Mouse (Mus musculus): Measurements from ENCODE around the gene Col16a1. TPM values are rescaled to one million over a fixed set of nuclear protein-coding genes. Genes with fewer than 3 reads are reported as not detected.

The Col16a1 gene
- total and polyA plus RNA-seq, 2 experiments from 2014 or later, result 13.1 to 19.9 TPM

DNA sequence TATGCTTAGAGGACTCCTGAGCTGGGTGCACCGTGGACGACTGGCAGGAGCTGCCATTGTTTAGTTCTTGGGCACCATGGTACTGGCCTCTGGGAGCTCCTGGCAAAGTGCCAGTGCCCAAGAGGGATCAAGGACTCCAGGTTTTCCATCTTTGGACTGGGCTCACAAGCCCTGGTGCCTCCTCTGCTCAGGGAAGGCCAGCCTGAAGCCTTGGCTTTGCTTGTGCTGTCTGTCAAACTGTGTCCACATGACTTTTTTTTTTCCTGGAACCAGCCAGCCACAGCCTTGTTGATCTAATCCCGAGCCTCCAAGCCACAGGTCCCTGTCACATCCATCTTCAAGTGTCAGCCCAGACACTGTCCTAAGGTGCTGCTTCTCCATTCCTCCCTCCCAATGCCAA is 94.1 kb downstream of the Col16a1 start:
- 28% methylated on average over 3 of the region's 3 CpGs for WGBS

DNA sequence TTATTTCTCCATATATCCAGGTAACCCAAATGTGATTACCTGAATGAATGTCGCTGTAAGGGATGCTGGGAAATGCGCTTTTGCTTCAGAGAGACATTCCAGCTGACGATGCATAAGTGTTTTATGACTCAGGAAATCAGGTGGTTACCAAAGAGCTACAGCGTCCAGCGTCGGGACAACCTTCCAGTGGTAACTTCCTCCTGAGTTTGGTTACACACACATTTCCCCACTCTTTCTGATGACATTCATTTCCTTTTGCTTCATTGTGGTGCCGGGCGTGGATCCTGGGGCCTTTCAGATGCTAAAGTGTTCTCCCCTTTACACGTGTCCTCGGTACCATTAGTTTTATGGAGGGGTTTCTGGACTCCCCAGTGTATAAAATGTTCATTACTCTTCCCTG is 100.8 kb downstream of the Col16a1 start:
- no peak overlapping the region for H3K27ac ChIP-seq
- H3K4me3 ChIP-seq (ENCODE audit: low read length), result no peak overlapping the region
- H3K9ac ChIP-seq (replicated peaks; ENCODE audit: low read length), result no peak overlapping the region
- TF ChIP-seq CTCF (IDR thresholded peaks at IDR 0.05; ENCODE audit: low read depth), result no peak
- H3K27me3 ChIP-seq (ENCODE audit: insufficient read depth, low read length), result no peaks in the 10 kb centered on the region
- 80% methylated on average over 10 of the region's 10 CpGs for WGBS
- no peak for DNase-seq (ENCODE audit: low spot score)
- no peak for ATAC-seq
- H3K4me2 ChIP-seq (ENCODE audit: low read depth, low read length), result no peak overlapping the region
- H3K9me3 ChIP-seq (ENCODE audit: low read length), result 0 out of 2 replicates have a peak, but pooled peaks cover 2% of the 10 kb centered on the region
- no peaks in the 10 kb centered on the region for H3K4me1 ChIP-seq (ENCODE audit: insufficient read depth, low read length)
- H3K36me3 ChIP-seq (ENCODE audit: insufficient read depth, low read length), result no peaks in the 10 kb centered on the region

More for the DNA sequence above, 94.1 kb downstream of the Col16a1 start:
- H3K4me2 ChIP-seq (ENCODE audit: low read depth, low read length), result no peak overlapping the region
- peaks cover 13% of the 10 kb centered on the region for H3K4me1 ChIP-seq (ENCODE audit: insufficient read depth, low read length)
- H3K9me3 ChIP-seq (ENCODE audit: low read length), result 0 out of 2 replicates have a peak, but pooled peaks cover 2% of the 10 kb centered on the region
- H3K9ac ChIP-seq (replicated peaks; ENCODE audit: low read length), result no peak overlapping the region
- 0 out of 2 replicates have a peak, but pooled peaks cover 5% of the 10 kb centered on the region for H3K27me3 ChIP-seq (ENCODE audit: insufficient read depth, low read length)
- H3K27ac ChIP-seq, result no peak overlapping the region
- peak; percentile 11 for DNase-seq (ENCODE audit: low spot score)
- H3K4me3 ChIP-seq (ENCODE audit: low read length), result no peak overlapping the region
- no peak for ATAC-seq
- no peak for TF ChIP-seq CTCF (IDR thresholded peaks at IDR 0.05; ENCODE audit: low read depth)
- no peaks in the 10 kb centered on the region for H3K36me3 ChIP-seq (ENCODE audit: insufficient read depth, low read length)

Other genes with a start within 250 kb of the Col16a1 start
- 83.5 and 91.7 TPM in 2 replicates for gene Ptp4a2, start 236.6 kb upstream of the Col16a1 start, total RNA-seq (2014; rRNA removed)
- 243 and 254 TPM in 2 replicates for gene Ptp4a2, start 236.6 kb upstream of the Col16a1 start, polyA plus RNA-seq (2015; fragmentation: Nextera tagmentation; extraction: Ambion mirVana)
- gene Spocd1, start 118.6 kb upstream of the Col16a1 start, total RNA-seq (2014; rRNA removed), result 0.37 TPM in 1 of 2 replicates, not detected in the other
- 0.08 TPM in 2 replicates for gene Spocd1, start 118.6 kb upstream of the Col16a1 start, polyA plus RNA-seq (2015; fragmentation: Nextera tagmentation; extraction: Ambion mirVana)
- 306 and 313 TPM in 2 replicates for gene Adgrb2, start 63.0 kb upstream of the Col16a1 start, total RNA-seq (2014; rRNA removed)
- 14.3 and 15.9 TPM in 2 replicates for gene Adgrb2, start 63.0 kb upstream of the Col16a1 start, polyA plus RNA-seq (2015; fragmentation: Nextera tagmentation; extraction: Ambion mirVana)
- gene Pef1, start 54.7 kb downstream of the Col16a1 start, total RNA-seq (2014; rRNA removed), result 82.6 and 93.4 TPM in 2 replicates
- 59.8 and 62.0 TPM in 2 replicates for gene Pef1, start 54.7 kb downstream of the Col16a1 start, polyA plus RNA-seq (2015; fragmentation: Nextera tagmentation; extraction: Ambion mirVana)
- 16.9 and 24.2 TPM in 2 replicates for gene Hcrtr1, start 91.5 kb downstream of the Col16a1 start, total RNA-seq (2014; rRNA removed)
- 11.3 and 12.1 TPM in 2 replicates for gene Hcrtr1, start 91.5 kb downstream of the Col16a1 start, polyA plus RNA-seq (2015; fragmentation: Nextera tagmentation; extraction: Ambion mirVana)
- 15.1 and 15.5 TPM in 2 replicates for gene Tinagl1, start 127.3 kb downstream of the Col16a1 start, total RNA-seq (2014; rRNA removed)
- gene Tinagl1, start 127.3 kb downstream of the Col16a1 start, polyA plus RNA-seq (2015; fragmentation: Nextera tagmentation; extraction: Ambion mirVana), result 7.2 and 7.6 TPM in 2 replicates
- gene Gm853, start 174.6 kb downstream of the Col16a1 start, total RNA-seq (2014; rRNA removed), result 0.68 and 2.0 TPM in 2 replicates
- 1.3 and 1.8 TPM in 2 replicates for gene Gm853, start 174.6 kb downstream of the Col16a1 start, polyA plus RNA-seq (2015; fragmentation: Nextera tagmentation; extraction: Ambion mirVana)
- gene Serinc2, start 231.4 kb downstream of the Col16a1 start, total RNA-seq (2014; rRNA removed), result 17.1 and 18.7 TPM in 2 replicates
- gene Serinc2, start 231.4 kb downstream of the Col16a1 start, polyA plus RNA-seq (2015; fragmentation: Nextera tagmentation; extraction: Ambion mirVana), result 17.8 and 19.2 TPM in 2 replicates

All from hindbrain, postnatal 0 days (tissue).